Mouse (Mus musculus) lung, postnatal 0 days (tissue): Measurements from ENCODE around the gene Olfr1028. TPM values are rescaled to one million over a fixed set of nuclear protein-coding genes. Genes with fewer than 3 reads are reported as not detected.

Source experiments
- ATAC-seq: fragments of 200-750 bp; cut with Nextera tagmentation; 2 replicates; pipeline ENCODE4 v1.8.0; 2017; ENCODE audit warnings: moderate library complexity
- DNase-seq: peaks from one replicate; pipeline ENCODE4 v3.0.0-alpha.2; 2016; ENCODE audit warnings: low spot score
- H3K27ac ChIP-seq: fragments of 300-500 bp; sonication (generic); 2 replicates; pipeline ENCODE4 v1.5.1; 2014; ENCODE audit warnings: antibody characterized with exemption, mild to moderate bottlenecking, low read length, mixed read lengths
- H3K27me3 ChIP-seq: fragments of 300-500 bp; sonication (generic); replicated peaks from 2 replicates; pipeline ENCODE4 v1.6.1; 2014; ENCODE audit warnings: low read length, mixed read lengths; ENCODE audit not compliant: insufficient read depth
- H3K36me3 ChIP-seq: fragments of 300-500 bp; sonication (generic); 2 replicates; pipeline ENCODE4 v1.6.1; 2014; ENCODE audit warnings: low read length, mixed read lengths; ENCODE audit not compliant: insufficient read depth
- H3K4me1 ChIP-seq: fragments of 300-500 bp; sonication (generic); 2 replicates; pipeline ENCODE4 v1.6.1; 2014; ENCODE audit warnings: antibody characterized with exemption, low read depth, low read length, mixed read lengths; ENCODE audit not compliant: insufficient read depth
- H3K4me2 ChIP-seq: fragments of 300-500 bp; sonication (generic); replicated peaks from 2 replicates; pipeline ENCODE4 v1.6.1; 2014; ENCODE audit warnings: low read depth, mild to moderate bottlenecking, low read length, moderate library complexity, mixed read lengths
- H3K4me3 ChIP-seq: fragments of 300-500 bp; sonication (generic); 2 replicates; pipeline ENCODE4 v1.5.1; 2014; ENCODE audit warnings: low read depth, low read length
- H3K9ac ChIP-seq: fragments of 300-500 bp; sonication (generic); replicated peaks from 2 replicates; pipeline ENCODE4 v1.6.1; 2014; ENCODE audit warnings: low read depth, mild to moderate bottlenecking
- H3K9me3 ChIP-seq: fragments of 300-500 bp; sonication (generic); 2 replicates; pipeline ENCODE4 v1.6.1; 2016; ENCODE audit warnings: low read length, mixed read lengths
- CTCF ChIP-seq: IDR thresholded peaks from 2 replicates; pipeline ENCODE4 v1.5.1; 2016; ENCODE audit warnings: antibody characterized with exemption, mild to moderate bottlenecking
- EP300 ChIP-seq: IDR thresholded peaks from 2 replicates; pipeline ENCODE4 v1.6.1; 2016; ENCODE audit warnings: antibody characterized with exemption, mild to moderate bottlenecking, control low read depth
- WGBS: fragments of 180-500 bp; shearing (Covaris S2); extraction: QIAGEN DNeasy Blood & Tissue Kit; methylation state at CpG from one replicate; pipeline ENCODE4 v1.1.7; 2014; 5-methylcytosine and 5-hydroxymethylcytosine counted together
- polyA plus RNA-seq: library from polyadenylated mRNA; unstranded; fragments of >200 nt; fragmentation: Nextera tagmentation; extraction: Ambion mirVana; gene quantifications from 2 replicates; pipeline ENCODE4 v1.2.1, GENCODE M21; 2015

Olfr1028 gene
- polyA plus RNA-seq, 1 experiment from 2014 or later = not detected

DNA sequence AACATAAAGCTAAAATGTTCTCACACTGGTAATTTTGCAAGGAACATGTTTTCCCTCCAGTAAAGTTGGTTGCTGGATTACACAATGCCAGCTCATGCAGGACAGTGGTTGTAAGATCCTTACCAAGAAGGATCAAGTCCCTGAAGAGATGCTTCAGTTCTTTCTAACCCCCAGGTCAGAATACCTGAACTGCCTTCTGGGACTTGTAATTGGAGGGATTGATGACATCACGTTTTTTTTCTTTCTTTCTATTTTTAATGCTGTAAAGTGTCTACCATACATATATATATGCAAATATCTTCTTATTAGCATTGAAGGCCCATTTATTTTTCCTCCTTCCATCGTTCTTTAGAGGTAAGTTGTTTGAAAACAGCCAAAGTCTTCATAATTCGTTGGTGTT is 39.8 kb downstream of the Olfr1028 start, which contains the start of gene Olfr1031:
Gene Olfr1031 (plus strand): TSS at position 301 of the 400 bp plus-strand sequence.
- DNase-seq (no peak), ATAC-seq (no peak)
- H3K9me3 ChIP-seq = no peaks in the 10 kb centered on the region
- no peaks in the 10 kb centered on the region for H3K36me3 ChIP-seq
- H3K9ac ChIP-seq = no peak within 1 kb of the TSS
- no peak within 1 kb of the TSS for H3K4me2 ChIP-seq
- 40% methylated on average over 3 of the region's 3 CpGs for WGBS
- H3K27me3 ChIP-seq = no peaks in the 10 kb centered on the region
- H3K4me3 ChIP-seq = no peak within 1 kb of the TSS
- TF ChIP-seq CTCF = no peak
- no peak for TF ChIP-seq EP300
- H3K4me1 ChIP-seq = no peaks in the 10 kb centered on the region
- no peak within 1 kb of the TSS for H3K27ac ChIP-seq

Other genes with a start within 250 kb of the Olfr1028 start
- not detected in 2 replicates for gene Olfr1009, start 235.0 kb upstream of the Olfr1028 start, polyA plus RNA-seq
- not detected in 2 replicates for gene Olfr1012, start 187.7 kb upstream of the Olfr1028 start, polyA plus RNA-seq
- gene Olfr1013, start 183.3 kb upstream of the Olfr1028 start, polyA plus RNA-seq = not detected in 2 replicates
- gene Olfr1014, start 177.7 kb upstream of the Olfr1028 start, polyA plus RNA-seq = not detected in 2 replicates
- not detected in 2 replicates for gene Olfr1015, start 168.4 kb upstream of the Olfr1028 start, polyA plus RNA-seq
- not detected in 2 replicates for gene Olfr1016, start 147.9 kb upstream of the Olfr1028 start, polyA plus RNA-seq
- gene Olfr1018, start 132.0 kb upstream of the Olfr1028 start, polyA plus RNA-seq = not detected in 2 replicates
- gene Olfr1019, start 105.0 kb upstream of the Olfr1028 start, polyA plus RNA-seq = not detected in 2 replicates
- gene Olfr1020, start 103.4 kb upstream of the Olfr1028 start, polyA plus RNA-seq = not detected in 2 replicates
- gene Olfr1022, start 81.8 kb upstream of the Olfr1028 start, polyA plus RNA-seq = not detected in 2 replicates
- gene Olfr1023, start 64.8 kb upstream of the Olfr1028 start, polyA plus RNA-seq = not detected in 2 replicates
- gene Olfr1024, start 45.4 kb upstream of the Olfr1028 start, polyA plus RNA-seq = not detected in 2 replicates
- not detected in 2 replicates for gene Olfr1025-ps1, start 35.2 kb upstream of the Olfr1028 start, polyA plus RNA-seq
- gene Olfr1026, start 28.9 kb upstream of the Olfr1028 start, polyA plus RNA-seq = not detected in 2 replicates
- gene Olfr1029, start 23.5 kb downstream of the Olfr1028 start, polyA plus RNA-seq = not detected in 2 replicates
- gene Olfr1030, start 28.8 kb downstream of the Olfr1028 start, polyA plus RNA-seq = not detected in 2 replicates
- gene Olfr1031, start 39.9 kb downstream of the Olfr1028 start, polyA plus RNA-seq = not detected in 2 replicates
- gene Olfr1032, start 55.1 kb downstream of the Olfr1028 start, polyA plus RNA-seq = not detected in 2 replicates
- 3.4 and 8.8 TPM in 2 replicates for gene Olfr1033, start 70.2 kb downstream of the Olfr1028 start, polyA plus RNA-seq
- 0.06 TPM in 1 of 2 replicates, not detected in the other for gene Olfr1034, start 95.4 kb downstream of the Olfr1028 start, polyA plus RNA-seq
- not detected in 2 replicates for gene Olfr1036, start 123.6 kb downstream of the Olfr1028 start, polyA plus RNA-seq
- gene Olfr1037, start 136.9 kb downstream of the Olfr1028 start, polyA plus RNA-seq = not detected in 2 replicates
- gene Olfr1039, start 185.5 kb downstream of the Olfr1028 start, polyA plus RNA-seq = not detected in 2 replicates
- not detected in 2 replicates for gene Olfr1040, start 196.3 kb downstream of the Olfr1028 start, polyA plus RNA-seq
- not detected in 2 replicates for gene Olfr1042, start 211.4 kb downstream of the Olfr1028 start, polyA plus RNA-seq
- gene Olfr1043, start 217.1 kb downstream of the Olfr1028 start, polyA plus RNA-seq = not detected in 2 replicates
- gene Olfr1044, start 227.4 kb downstream of the Olfr1028 start, polyA plus RNA-seq = not detected in 2 replicates
- gene Olfr52, start 235.2 kb downstream of the Olfr1028 start, polyA plus RNA-seq = not detected in 2 replicates